Mouse (Mus musculus): ENCODE results near the gene Tubb4b. TPM values are rescaled to one million over a fixed set of nuclear protein-coding genes. Genes with fewer than 3 reads are reported as not detected.

Gene Tubb4b
- total RNA-seq, 2 experiments from 2014 or later, result 317 to 329 TPM

GRCm38 (mm10) chr2:25196172-25196954 lies 28.1 kb downstream of the Tubb4b start, which contains the start of gene Tor4a:
TSS of gene Tor4a (minus strand) at chr2:25196886.
- DNase-seq (ENCODE audit: extremely low spot score in 1 of 2, low spot score in 2 of 2), result no peak
- intact Hi-C loops (cut with DNase I), result no loop called here
- H3K4me3 ChIP-seq, result peak within 1 kb of the TSS; percentile 27
- peak within 1 kb of the TSS; percentile 45 for H3K27ac ChIP-seq
- no peak; the same call in 1 of the 2 replicates for TF ChIP-seq CTCF (IDR thresholded peaks at IDR 0.05)

- DNase-seq (ENCODE audit: extremely low spot score in 1 of 2, low spot score in 2 of 2), result no peak
- Histone ChIP-seq H3K4me3 (peak overlapping the region; percentile 27; the same call in 1 of the 2 replicates), H3K27ac (peak overlapping the region; percentile 45)
- intact Hi-C loops (cut with DNase I), result no loop called here
- no peak for TF ChIP-seq CTCF (IDR thresholded peaks at IDR 0.05)
Measured at GRCm38 (mm10) chr2:25195211-25196156, 29.0 kb downstream of the Tubb4b start.

GRCm38 (mm10) chr2:25194486-25195171 lies 29.9 kb downstream of the Tubb4b start:
- Histone ChIP-seq H3K27ac (no peak overlapping the region), H3K4me3 (no peak overlapping the region)
- no peak for DNase-seq (ENCODE audit: extremely low spot score in 1 of 2, low spot score in 2 of 2)
- intact Hi-C loops (cut with DNase I), result loop anchor here (5.0 kb wide), 1 partner anchor 133 kb away; no protein-coding TSS in a partner anchor
- TF ChIP-seq CTCF (IDR thresholded peaks at IDR 0.05), result no peak

- Histone ChIP-seq H3K27ac (0 out of 2 replicates have a peak overlapping the region, but pooled peaks have one; percentile 13), H3K4me3 (no peak overlapping the region)
- no peak for DNase-seq (ENCODE audit: extremely low spot score in 1 of 2, low spot score in 2 of 2)
- intact Hi-C loops (cut with DNase I), result loop anchor here (5.0 kb wide), 1 partner anchor 133 kb away; no protein-coding TSS in a partner anchor
- no peak for TF ChIP-seq CTCF (IDR thresholded peaks at IDR 0.05)
Measured at GRCm38 (mm10) chr2:25194006-25194405, 30.5 kb downstream of the Tubb4b start.

- no peak overlapping the region for H3K4me3 ChIP-seq
- peak; percentile 80 to 84 for DNase-seq (ENCODE audit: extremely low spot score in 1 of 2, low spot score in 2 of 2)
- intact Hi-C loops (cut with DNase I), result loop anchor here (2.0 to 5.0 kb wide), 4 partner anchors 35 to 134 kb away; partner anchors contain the start of genes Tmem203 and Tprn
- peak; percentile 94 for TF ChIP-seq CTCF (IDR thresholded peaks at IDR 0.05)
- H3K27ac ChIP-seq, result no peak overlapping the region
Measured at GRCm38 (mm10) chr2:25193330-25193770, 31.2 kb downstream of the Tubb4b start.

- no peak for TF ChIP-seq CTCF (IDR thresholded peaks at IDR 0.05)
- Histone ChIP-seq H3K4me3 (no peak overlapping the region), H3K27ac (no peak overlapping the region)
- intact Hi-C loops (cut with DNase I), result no loop called here
- DNase-seq (ENCODE audit: extremely low spot score in 1 of 2, low spot score in 2 of 2), result no peak
Measured at GRCm38 (mm10) chr2:25187841-25188240, 36.7 kb downstream of the Tubb4b start.

GRCm38 (mm10) chr2:25186575-25186930 lies 37.9 kb downstream of the Tubb4b start:
- H3K4me3 ChIP-seq, result no peak overlapping the region
- no peak overlapping the region for H3K27ac ChIP-seq
- TF ChIP-seq CTCF (IDR thresholded peaks at IDR 0.05), result no peak
- intact Hi-C loops (cut with DNase I), result loop anchor here (1.0 kb wide), 1 partner anchor 87 kb away; no protein-coding TSS in a partner anchor
- DNase-seq (ENCODE audit: extremely low spot score in 1 of 2, low spot score in 2 of 2), result no peak

- peak; percentile 51 to 52 for DNase-seq (ENCODE audit: extremely low spot score in 1 of 2, low spot score in 2 of 2)
- peak overlapping the region; percentile 67; the same call in 1 of the 2 replicates for H3K27ac ChIP-seq
- intact Hi-C loops (cut with DNase I), result loop anchor here (1.0 kb wide), 1 partner anchor 87 kb away; no protein-coding TSS in a partner anchor
- H3K4me3 ChIP-seq, result peak overlapping the region; percentile 35
- TF ChIP-seq CTCF (IDR thresholded peaks at IDR 0.05), result peak; percentile 43
Measured at GRCm38 (mm10) chr2:25185625-25186574, 38.6 kb downstream of the Tubb4b start.

- H3K27ac ChIP-seq, result no peak overlapping the region
- no peak overlapping the region for H3K4me3 ChIP-seq
- DNase-seq (ENCODE audit: extremely low spot score in 1 of 2, low spot score in 2 of 2), result no peak
- no peak for TF ChIP-seq CTCF (IDR thresholded peaks at IDR 0.05)
- intact Hi-C loops (cut with DNase I), result no loop called here
Measured at GRCm38 (mm10) chr2:25184496-25184895, 40.0 kb downstream of the Tubb4b start.

- H3K4me3 ChIP-seq, result peak overlapping the region; percentile 54
- no peak for DNase-seq (ENCODE audit: extremely low spot score in 1 of 2, low spot score in 2 of 2)
- intact Hi-C loops (cut with DNase I), result no loop called here
- no peak overlapping the region for H3K27ac ChIP-seq
- TF ChIP-seq CTCF (IDR thresholded peaks at IDR 0.05), result no peak
Measured at GRCm38 (mm10) chr2:25183336-25183735, 41.2 kb downstream of the Tubb4b start.

Data from left cerebral cortex, adult 2 months (tissue).